Mouse (Mus musculus) forebrain, embryonic 10.5 days (tissue): ENCODE measurements around the gene Nfib. TPM values are rescaled to one million over a fixed set of nuclear protein-coding genes. Genes with fewer than 3 reads are reported as not detected.
A peak's percentile ranks its signal among the peaks of the same experiment; 100 is the strongest.

Source experiments
- DNase-seq: peaks from one replicate; pipeline ENCODE4 v3.0.0-alpha.2; 2017; ENCODE audit warnings: low spot score; ENCODE audit errors: extremely low spot score
- H3K27ac ChIP-seq: fragments of 300-500 bp; sonication (generic); 2 replicates; pipeline ENCODE4 v1.5.1; 2016; ENCODE audit warnings: mild to moderate bottlenecking
- H3K27me3 ChIP-seq: fragments of 300-500 bp; sonication (generic); 2 replicates; pipeline ENCODE4 v1.6.1; 2016; ENCODE audit warnings: mild to moderate bottlenecking; ENCODE audit not compliant: poor library complexity, severe bottlenecking
- H3K36me3 ChIP-seq: fragments of 300-500 bp; sonication (generic); replicated peaks from 2 replicates; pipeline ENCODE4 v1.6.1; 2016; ENCODE audit warnings: mild to moderate bottlenecking, moderate library complexity
- H3K4me1 ChIP-seq: fragments of 300-500 bp; sonication (generic); 2 replicates; pipeline ENCODE4 v1.6.1; 2016
- H3K4me3 ChIP-seq: fragments of 300-500 bp; sonication (generic); 2 replicates; pipeline ENCODE4 v1.5.1; 2016; ENCODE audit warnings: mild to moderate bottlenecking, moderate library complexity
- H3K9me3 ChIP-seq: fragments of 300-500 bp; sonication (generic); 2 replicates; pipeline ENCODE4 v1.6.1; 2016; ENCODE audit warnings: mild to moderate bottlenecking, moderate library complexity
- WGBS: fragments of 180-500 bp; shearing (Covaris S2); methylation state at CpG from one replicate; pipeline ENCODE4 v1.1.7; 2016; 5-methylcytosine and 5-hydroxymethylcytosine counted together
- polyA plus RNA-seq: library from polyadenylated mRNA; unstranded; fragments of >200 nt; fragmentation: Nextera tagmentation; extraction: Ambion mirVana; gene quantifications from 2 replicates; pipeline ENCODE4 v1.2.1, GENCODE M21; 2016

The Nfib gene
- polyA plus RNA-seq, 1 experiment from 2014 or later, result 21.8 TPM

GRCm38 (mm10) chr4:82592086-82593030, 113.2 kb downstream of the Nfib start:
- Histone ChIP-seq H3K4me1 (peaks cover 19% of the 10 kb centered on the region), H3K27me3 (0 out of 2 replicates have a peak, but pooled peaks cover 7% of the 10 kb centered on the region), H3K36me3 (no peaks in the 10 kb centered on the region), H3K27ac (0 out of 2 replicates have a peak overlapping the region, but pooled peaks have one; percentile 44), H3K4me3 (no peak overlapping the region), H3K9me3 (no peaks in the 10 kb centered on the region)
- 64% methylated on average over 7 of the region's 7 CpGs for whole genome bisulfite sequencing
- no peak for DNase-seq

GRCm38 (mm10) chr4:82589345-82589890, 116.1 kb downstream of the Nfib start:
- H3K27ac ChIP-seq, result no peak overlapping the region
- WGBS, result 44% methylated on average over 4 of the region's 4 CpGs
- DNase-seq, result no peak
- H3K4me1 ChIP-seq, result peaks cover 34% of the 10 kb centered on the region
- H3K9me3 ChIP-seq, result no peaks in the 10 kb centered on the region
- H3K27me3 ChIP-seq, result 0 out of 2 replicates have a peak, but pooled peaks cover 7% of the 10 kb centered on the region
- no peak overlapping the region for H3K4me3 ChIP-seq
- no peaks in the 10 kb centered on the region for H3K36me3 ChIP-seq

GRCm38 (mm10) chr4:82588718-82589117, 116.8 kb downstream of the Nfib start:
- H3K27ac ChIP-seq, result no peak overlapping the region
- H3K36me3 ChIP-seq, result no peaks in the 10 kb centered on the region
- H3K4me1 ChIP-seq, result peaks cover 36% of the 10 kb centered on the region
- 0 out of 2 replicates have a peak, but pooled peaks cover 7% of the 10 kb centered on the region for H3K27me3 ChIP-seq
- no peak for DNase-seq
- H3K9me3 ChIP-seq, result no peaks in the 10 kb centered on the region
- 82% methylated on average over 5 of the region's 5 CpGs for WGBS
- no peak overlapping the region for H3K4me3 ChIP-seq

- Histone ChIP-seq H3K4me3 (no peak overlapping the region), H3K27ac (no peak overlapping the region), H3K9me3 (no peaks in the 10 kb centered on the region), H3K27me3 (0 out of 2 replicates have a peak, but pooled peaks cover 12% of the 10 kb centered on the region), H3K36me3 (no peaks in the 10 kb centered on the region), H3K4me1 (peaks cover 36% of the 10 kb centered on the region)
- no peak for DNase-seq
- 84% methylated on average over 16 of the region's 16 CpGs for WGBS
These were observed 118.2 kb downstream of the Nfib start for GRCm38 (mm10) chr4:82587146-82587870.

GRCm38 (mm10) chr4:82586637-82587036, 118.9 kb downstream of the Nfib start:
- H3K4me1 ChIP-seq, result peaks cover 34% of the 10 kb centered on the region
- no peak overlapping the region for H3K4me3 ChIP-seq
- H3K9me3 ChIP-seq, result no peaks in the 10 kb centered on the region
- 0 out of 2 replicates have a peak, but pooled peaks cover 12% of the 10 kb centered on the region for H3K27me3 ChIP-seq
- H3K36me3 ChIP-seq, result no peaks in the 10 kb centered on the region
- H3K27ac ChIP-seq, result no peak overlapping the region
- DNase-seq, result no peak
- WGBS, result 87% methylated on average over 5 of the region's 5 CpGs

- DNase-seq, result no peak
- no peak overlapping the region for H3K27ac ChIP-seq
- H3K4me3 ChIP-seq, result no peak overlapping the region
- no peaks in the 10 kb centered on the region for H3K9me3 ChIP-seq
- H3K4me1 ChIP-seq, result peaks cover 28% of the 10 kb centered on the region
- 64% methylated on average over 9 of the region's 9 CpGs for WGBS
- 0 out of 2 replicates have a peak, but pooled peaks cover 9% of the 10 kb centered on the region for H3K27me3 ChIP-seq
- no peaks in the 10 kb centered on the region for H3K36me3 ChIP-seq
These were observed 120.0 kb downstream of the Nfib start for GRCm38 (mm10) chr4:82585536-82585935.

DNA sequence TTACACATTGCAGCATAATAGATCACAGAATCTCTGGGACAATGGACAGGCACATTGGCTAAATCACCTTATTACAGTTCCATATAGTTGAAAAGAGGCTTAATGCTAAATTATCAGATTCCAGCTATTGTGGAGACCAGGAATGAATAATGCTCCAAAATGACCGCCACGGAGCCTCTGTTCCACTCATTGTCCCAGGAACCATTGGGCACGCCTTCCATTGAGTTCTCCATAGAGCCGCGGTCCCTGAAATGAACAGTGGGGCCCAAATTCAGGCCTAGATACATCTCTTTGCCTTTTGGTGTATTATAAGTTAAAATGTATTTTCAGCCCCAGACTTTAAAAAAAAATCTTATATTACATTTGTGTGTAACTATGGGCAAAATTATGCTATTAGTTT, 120.5 kb downstream of the Nfib start:
- Histone ChIP-seq H3K27me3 (0 out of 2 replicates have a peak, but pooled peaks cover 4% of the 10 kb centered on the region), H3K27ac (no peak overlapping the region), H3K9me3 (no peaks in the 10 kb centered on the region), H3K4me3 (no peak overlapping the region), H3K36me3 (no peaks in the 10 kb centered on the region), H3K4me1 (peaks cover 28% of the 10 kb centered on the region)
- no peak for DNase-seq
- 59% methylated on average over 5 of the region's 5 CpGs for WGBS

DNA sequence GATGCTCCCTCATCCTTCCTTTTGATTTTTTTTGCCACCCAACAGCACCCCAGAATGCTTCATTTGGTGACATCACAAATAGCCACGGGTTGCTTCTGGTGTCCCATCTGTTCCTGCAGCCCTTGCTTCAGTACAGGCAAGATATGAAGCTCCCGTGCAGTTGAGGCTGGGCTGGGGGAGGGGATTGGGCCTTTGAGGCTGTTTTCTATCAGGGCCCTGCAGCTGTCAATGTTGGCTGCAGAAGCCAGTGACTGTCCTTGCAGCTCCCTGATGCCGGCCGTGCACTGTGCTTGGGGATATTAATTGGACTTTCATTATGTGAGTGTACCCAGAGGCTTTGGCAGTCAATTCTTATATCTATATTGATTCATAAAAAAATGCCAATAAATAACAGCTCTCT, 121.0 kb downstream of the Nfib start:
- no peak for DNase-seq
- H3K9me3 ChIP-seq, result no peaks in the 10 kb centered on the region
- no peaks in the 10 kb centered on the region for H3K36me3 ChIP-seq
- H3K4me1 ChIP-seq, result peaks cover 25% of the 10 kb centered on the region
- H3K4me3 ChIP-seq, result no peak overlapping the region
- H3K27ac ChIP-seq, result no peak overlapping the region
- WGBS, result 59% methylated on average over 4 of the region's 4 CpGs
- 0 out of 2 replicates have a peak, but pooled peaks cover 4% of the 10 kb centered on the region for H3K27me3 ChIP-seq

GRCm38 (mm10) chr4:82573291-82573605, 132.3 kb downstream of the Nfib start:
- Histone ChIP-seq H3K4me3 (no peak overlapping the region), H3K27ac (no peak overlapping the region), H3K36me3 (no peaks in the 10 kb centered on the region), H3K27me3 (no peaks in the 10 kb centered on the region), H3K4me1 (0 out of 2 replicates have a peak, but pooled peaks cover 3% of the 10 kb centered on the region), H3K9me3 (no peaks in the 10 kb centered on the region)
- 86% methylated on average over 7 of the region's 7 CpGs for WGBS
- no peak for DNase-seq

GRCm38 (mm10) chr4:82572410-82573290, 132.9 kb downstream of the Nfib start:
- no peaks in the 10 kb centered on the region for H3K9me3 ChIP-seq
- 77% methylated on average over 13 of the region's 13 CpGs for WGBS
- H3K4me3 ChIP-seq, result no peak overlapping the region
- H3K27ac ChIP-seq, result no peak overlapping the region
- H3K4me1 ChIP-seq, result 0 out of 2 replicates have a peak, but pooled peaks cover 3% of the 10 kb centered on the region
- H3K36me3 ChIP-seq, result no peaks in the 10 kb centered on the region
- DNase-seq, result no peak
- no peaks in the 10 kb centered on the region for H3K27me3 ChIP-seq

DNA sequence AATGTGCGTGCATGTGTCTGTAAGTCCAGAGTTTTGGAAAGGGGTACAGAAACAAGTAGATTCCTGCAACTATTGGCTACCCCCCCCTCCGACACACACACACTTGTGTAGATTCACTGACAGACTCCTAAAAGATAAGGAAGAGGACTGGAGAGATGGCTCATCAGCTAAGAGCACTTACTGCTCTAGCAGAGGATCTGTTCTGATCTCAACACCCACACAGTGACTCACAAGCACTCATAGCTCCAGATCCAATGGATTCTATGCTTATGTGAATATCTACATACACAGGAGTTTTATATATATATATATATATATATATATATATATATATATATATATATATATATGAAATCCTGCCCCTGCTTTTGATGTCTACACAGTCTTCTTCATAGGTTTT, 146.7 kb downstream of the Nfib start:
- DNase-seq, result no peak
- no peak overlapping the region for H3K27ac ChIP-seq
- no peaks in the 10 kb centered on the region for H3K27me3 ChIP-seq
- H3K4me3 ChIP-seq, result no peak overlapping the region
- H3K4me1 ChIP-seq, result no peaks in the 10 kb centered on the region
- H3K9me3 ChIP-seq, result no peaks in the 10 kb centered on the region
- H3K36me3 ChIP-seq, result no peaks in the 10 kb centered on the region
- whole genome bisulfite sequencing, result 88% methylated on average over 2 of the region's 2 CpGs

DNA sequence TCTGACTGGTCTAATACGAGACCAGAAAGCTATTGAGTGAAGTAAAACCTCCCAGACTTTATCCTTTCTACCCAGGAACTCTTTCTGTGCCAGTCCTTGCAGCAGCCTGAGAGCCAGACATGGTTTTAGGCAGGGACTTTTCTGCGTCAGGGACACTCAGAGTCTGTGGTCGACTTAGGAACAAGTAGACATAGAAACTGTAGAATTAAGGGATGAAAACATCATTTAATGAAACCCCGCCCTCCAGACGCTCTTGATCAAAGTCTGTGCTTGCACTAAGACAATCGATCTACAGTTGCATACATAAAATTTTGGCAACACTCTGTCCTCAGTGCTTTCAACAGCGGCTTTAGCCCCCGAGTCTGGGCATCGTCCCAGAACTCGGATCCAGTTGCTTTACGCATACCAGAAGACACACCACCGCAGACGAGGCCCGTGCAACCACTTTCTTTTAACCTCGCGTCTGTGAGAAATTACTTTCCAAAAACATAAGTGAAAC, 149.8 kb downstream of the Nfib start:
- Histone ChIP-seq H3K4me1 (no peaks in the 10 kb centered on the region), H3K27me3 (no peaks in the 10 kb centered on the region), H3K36me3 (no peaks in the 10 kb centered on the region), H3K27ac (no peak overlapping the region), H3K4me3 (no peak overlapping the region), H3K9me3 (no peaks in the 10 kb centered on the region)
- 87% methylated on average over 16 of the region's 16 CpGs for WGBS
- no peak for DNase-seq
